ENCODE assay signal across 8 mouse cellular contexts in the genomic region with DNA sequence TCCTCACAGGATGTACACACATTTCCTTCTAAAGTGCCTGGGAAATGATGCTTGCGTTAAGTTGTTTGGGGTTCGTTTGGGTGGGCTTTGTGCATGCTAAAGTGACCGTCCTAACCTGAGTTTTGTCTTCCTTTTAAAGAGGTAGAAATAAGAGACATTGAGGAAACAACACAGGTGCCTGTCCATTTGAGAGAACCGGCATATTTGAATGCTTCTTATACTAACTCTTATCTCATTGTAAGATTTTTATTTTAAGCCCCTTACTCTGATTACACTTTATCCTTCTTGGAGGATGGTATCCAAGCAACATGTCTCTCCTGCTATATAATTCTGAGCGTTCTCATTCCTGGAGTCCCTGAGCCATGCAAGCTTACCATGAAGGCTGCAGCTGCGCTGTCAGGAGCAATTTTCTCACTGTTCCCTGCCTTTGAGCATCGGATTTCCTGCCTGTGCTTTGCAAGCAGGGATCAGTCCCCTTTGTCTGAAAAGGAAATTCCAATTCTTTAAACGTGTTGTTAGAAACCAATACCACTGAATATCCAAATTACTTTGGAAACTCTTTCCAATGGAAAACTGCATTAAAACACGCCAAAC. TPM values are rescaled to one million over a fixed set of nuclear protein-coding genes. Genes with fewer than 3 reads are reported as not detected.
A peak's percentile ranks its signal among the peaks of the same experiment; 100 is the strongest.
DNase-seq lines count a peak whose midpoint lies in the region; ATAC-seq and TF ChIP-seq lines count a peak whose summit lies in the region.

No protein-coding gene starts in this region.

- no peak overlapping the region for H3K4me3 ChIP-seq in kidney, adult 2 months (ENCODE audit: insufficient read depth, low read depth, low read length)
- no peak overlapping the region for H3K4me3 ChIP-seq in hindbrain, embryonic 15.5 days
- no peak overlapping the region for H3K4me3 ChIP-seq in midbrain, embryonic 16.5 days (ENCODE audit: low read depth, low read length)
- no peak overlapping the region for H3K4me3 ChIP-seq in lung, adult 2 months (replicated peaks; ENCODE audit: extremely low read depth, low read depth, low read length)

- no peak overlapping the region for H3K9ac ChIP-seq in hindbrain, embryonic 15.5 days
- H3K9ac ChIP-seq in midbrain, embryonic 16.5 days (ENCODE audit: low read depth, low read length), result peak overlapping the region; percentile 34

- no peak for TF ChIP-seq POLR2A in kidney, adult 2 months (IDR thresholded peaks at IDR 0.05; ENCODE audit: low read depth, low read length)
- no peak for TF ChIP-seq POLR2A in lung, adult 2 months (IDR thresholded peaks at IDR 0.05; ENCODE audit: borderline replicate concordance, extremely low read depth, low read depth, low read length)

- H3K27ac ChIP-seq in kidney, adult 2 months (ENCODE audit: insufficient read depth, low read depth, low read length), result peak overlapping the region; percentile 68
- peak overlapping the region; percentile 72 for H3K27ac ChIP-seq in hindbrain, embryonic 15.5 days (replicated peaks)
- peak overlapping the region; percentile 86 for H3K27ac ChIP-seq in midbrain, embryonic 16.5 days (ENCODE audit: low read length)

- WGBS in kidney, adult 2 months, result 31% methylated on average over 9 of the region's 9 CpGs
- WGBS in hindbrain, embryonic 15.5 days, result 8% methylated on average over 9 of the region's 9 CpGs
- WGBS in midbrain, embryonic 16.5 days, result 3% methylated on average over 9 of the region's 9 CpGs
- WGBS in lung, adult 2 months, result 24% methylated on average over 9 of the region's 9 CpGs

- ATAC-seq in hindbrain, embryonic 15.5 days (ENCODE audit: low FRiP score, low read depth), result peak; percentile 65; the same call in 1 of the 2 replicates
- peak; percentile 69; the same call in 1 of the 2 replicates for ATAC-seq in midbrain, embryonic 16.5 days

- H3K27me3 ChIP-seq in kidney, adult 2 months (replicated peaks; ENCODE audit: control insufficient read depth, insufficient read depth, low read length), result no peaks in the 10 kb centered on the region
- no peaks in the 10 kb centered on the region for H3K27me3 ChIP-seq in hindbrain, embryonic 15.5 days
- H3K27me3 ChIP-seq in midbrain, embryonic 16.5 days (ENCODE audit: control insufficient read depth, insufficient read depth, low read depth, low read length), result no peaks in the 10 kb centered on the region

- H3K36me3 ChIP-seq in kidney, adult 2 months (ENCODE audit: control insufficient read depth, insufficient read depth, low read length), result no peaks in the 10 kb centered on the region
- 0 out of 2 replicates have a peak, but pooled peaks cover 4% of the 10 kb centered on the region for H3K36me3 ChIP-seq in hindbrain, embryonic 15.5 days
- H3K36me3 ChIP-seq in midbrain, embryonic 16.5 days (ENCODE audit: control insufficient read depth, insufficient read depth, low read length), result no peaks in the 10 kb centered on the region

- H3K4me1 ChIP-seq in kidney, adult 2 months (ENCODE audit: control insufficient read depth, insufficient read depth, low read length), result peaks cover 22% of the 10 kb centered on the region; the same call in 1 of the 2 replicates
- peaks cover 22% of the 10 kb centered on the region for H3K4me1 ChIP-seq in hindbrain, embryonic 15.5 days (replicated peaks)
- H3K4me1 ChIP-seq in midbrain, embryonic 16.5 days (ENCODE audit: control insufficient read depth, insufficient read depth, low read length), result peaks cover 21% of the 10 kb centered on the region
- H3K4me1 ChIP-seq in lung, adult 2 months (ENCODE audit: control insufficient read depth, insufficient read depth, low read length), result peaks cover 18% of the 10 kb centered on the region

- DNase-seq in kidney, adult 2 months, result no peak
- no peak for DNase-seq in kidney, adult 18-20 months
- DNase-seq in embryo, embryonic 10 days (ENCODE audit: low spot score), result peak; percentile 79
- DNase-seq in testis, postnatal 14 days (ENCODE audit: low spot score), result no peak
- DNase-seq in adrenal gland, adult 8-10 months, result no peak
- no peak for DNase-seq in lung, adult 2 months

- no peak for TF ChIP-seq CTCF in kidney, adult 2 months (conservative IDR thresholded peaks at IDR 0.05; ENCODE audit: insufficient read depth, insufficient read length, low read depth, low read length)
- TF ChIP-seq CTCF in lung, adult 2 months (IDR thresholded peaks at IDR 0.05; ENCODE audit: insufficient read depth, low read length), result no peak

- H3K4me2 ChIP-seq in hindbrain, embryonic 15.5 days, result peak overlapping the region; percentile 18
- peak overlapping the region; percentile 33 for H3K4me2 ChIP-seq in midbrain, embryonic 16.5 days (ENCODE audit: low read length)

- no peaks in the 10 kb centered on the region for H3K9me3 ChIP-seq in hindbrain, embryonic 15.5 days
- H3K9me3 ChIP-seq in midbrain, embryonic 16.5 days (replicated peaks; ENCODE audit: control insufficient read depth, low read length, poor library complexity, severe bottlenecking), result no peaks in the 10 kb centered on the region

RNA-seq across cellular contexts. Expression of a gene that starts 16.3 kb away (rescaled TPM):
- polyA plus RNA-seq in kidney, adult 2 months (2012; rRNA removed), result 3,384 and 3,621 TPM in 2 replicates
- polyA plus RNA-seq in hindbrain, embryonic 15.5 days (2015; fragmentation: Nextera tagmentation; extraction: Ambion mirVana), result 3,140 and 3,153 TPM in 2 replicates
- 3,317 and 3,489 TPM in 2 replicates for polyA plus RNA-seq in midbrain, embryonic 16.5 days (2015; fragmentation: Nextera tagmentation; extraction: Ambion mirVana)
- 1,000 to 10,000 TPM; 1,250 to 2,890 (median 1,476) TPM for total RNA-seq in adrenal gland, adult 8-10 months (2022)
- 1,079 and 1,193 TPM in 2 replicates for polyA plus RNA-seq in lung, adult 2 months (2012; rRNA removed)
